Mouse (Mus musculus) yolk sac, embryonic 10.5 days (tissue): ENCODE measurements around the gene Dkkl1.
"Not testable (repeated sequence)": the region's sequence is repeated elsewhere in the genome, so short reads cannot be mapped to it uniquely, and the experiment has no call there.

ENCODE experiments used
- DNase-seq: peaks from one replicate; pipeline ENCODE4 v3.0.0-alpha.2; 2017; ENCODE audit warnings: low spot score

The Dkkl1 gene

GRCm38 (mm10) chr7:45211851-45212251 is at the start of gene Dkkl1:
Gene Dkkl1, minus strand, starts transcription at chr7:45212147.
- DNase-seq: no peak

- no peak for DNase-seq
Measured at GRCm38 (mm10) chr7:45259281-45259680, 47.3 kb upstream of the Dkkl1 start.

- no peak for DNase-seq
Measured at GRCm38 (mm10) chr7:45257063-45257840, 45.3 kb upstream of the Dkkl1 start.

GRCm38 (mm10) chr7:45255822-45256221 is 43.9 kb upstream of the Dkkl1 start:
- not testable (repeated sequence) for DNase-seq

GRCm38 (mm10) chr7:45253806-45254205 is 41.9 kb upstream of the Dkkl1 start:
- DNase-seq: no peak

- DNase-seq: no peak
Measured at GRCm38 (mm10) chr7:45247666-45248065, 35.7 kb upstream of the Dkkl1 start.

- DNase-seq: no peak
Measured at GRCm38 (mm10) chr7:45241389-45241749, 29.4 kb upstream of the Dkkl1 start.

GRCm38 (mm10) chr7:45240633-45241388 is 28.9 kb upstream of the Dkkl1 start, which contains the start of gene Slc6a16:
Gene Slc6a16, plus strand, starts transcription at chr7:45241085.
- DNase-seq: peak; percentile 50

GRCm38 (mm10) chr7:45240109-45240508 is 28.2 kb upstream of the Dkkl1 start:
- DNase-seq: no peak

GRCm38 (mm10) chr7:45238723-45239496 is 27.0 kb upstream of the Dkkl1 start, which contains the start of gene Cd37:
Gene Cd37, minus strand, starts transcription at chr7:45239115.
- no peak for DNase-seq

GRCm38 (mm10) chr7:45237747-45238699 is 26.1 kb upstream of the Dkkl1 start:
- DNase-seq: no peak

- DNase-seq: no peak
Measured at GRCm38 (mm10) chr7:45235656-45236180, 23.8 kb upstream of the Dkkl1 start.

GRCm38 (mm10) chr7:45234922-45235571 is 23.1 kb upstream of the Dkkl1 start:
- peak; percentile 76 for DNase-seq

- peak; percentile 27 for DNase-seq
Measured at GRCm38 (mm10) chr7:45234333-45234841, 22.4 kb upstream of the Dkkl1 start.

- DNase-seq: no peak
Measured at GRCm38 (mm10) chr7:45233580-45234332, 21.8 kb upstream of the Dkkl1 start.

GRCm38 (mm10) chr7:45232716-45233465 is 20.9 kb upstream of the Dkkl1 start:
- no peak for DNase-seq

- no peak for DNase-seq
Measured at GRCm38 (mm10) chr7:45231941-45232340, 20.0 kb upstream of the Dkkl1 start.

GRCm38 (mm10) chr7:45231192-45231591 is 19.2 kb upstream of the Dkkl1 start:
- DNase-seq: no peak
